Mouse (Mus musculus) olfactory bulb, adult 2 months (tissue): Measurements from ENCODE around the gene Tgfbr3l.

ENCODE experiments used
- CTCF ChIP-seq: fragments of 200-500 bp; IDR thresholded peaks from 2 replicates; pipeline ENCODE4 v1.5.1; 2012; ENCODE audit warnings: low read depth, mild to moderate bottlenecking, low read length, moderate library complexity; ENCODE audit not compliant: insufficient read depth
- POLR2A ChIP-seq: fragments of 200-500 bp; IDR thresholded peaks from 2 replicates; pipeline ENCODE4 v1.6.1; 2012; ENCODE audit warnings: mild to moderate bottlenecking, low read depth, low read length, moderate library complexity; ENCODE audit not compliant: insufficient read depth

GRCm38 (mm10) chr8:4226323-4226722 lies 21.7 kb upstream of the Tgfbr3l start:
- no peak for TF ChIP-seq POLR2A
- no peak for TF ChIP-seq CTCF
